Mouse (Mus musculus) MEL (cell line): ENCODE results near the gene Gm13271. TPM values are rescaled to one million over a fixed set of nuclear protein-coding genes. Genes with fewer than 3 reads are reported as not detected.
A peak's percentile ranks its signal among the peaks of the same experiment; 100 is the strongest.

Experiments used
- DNase-seq: peaks from one replicate; pipeline ENCODE4 v3.0.0; 2011; ENCODE audit warnings: low read depth, low spot score
- H3K27ac ChIP-seq: 2 replicates; pipeline ENCODE4 v1.5.1; 2012; ENCODE audit warnings: low read depth, mild to moderate bottlenecking, control low read depth, low read length, moderate library complexity; ENCODE audit not compliant: control insufficient read depth
- H3K27me3 ChIP-seq, 2 experiments: fragments of 150-350 bp in 1 of 2; sonication (generic) in 1 of 2; 2 replicates each; pipeline ENCODE4 v1.6.1; 2012; ENCODE audit warnings: low read length in 2 of 2, mild to moderate bottlenecking in 2 of 2, improper control_type of control experiment in 1 of 2, moderate library complexity in 1 of 2; ENCODE audit not compliant: insufficient read depth in 2 of 2, control insufficient read depth in 1 of 2
- H3K36me3 ChIP-seq, 2 experiments: 2 replicates each; pipeline ENCODE4 v1.6.1; 2012 to 2014; ENCODE audit warnings: low read length in 2 of 2, improper control_type of control experiment in 1 of 2, inconsistent platforms in 1 of 2, mild to moderate bottlenecking in 1 of 2; ENCODE audit not compliant: insufficient read depth in 2 of 2, control insufficient read depth in 1 of 2
- H3K4me1 ChIP-seq, 2 experiments: fragments of 150-350 bp in 1 of 2; sonication (generic) in 1 of 2; 2 replicates each; pipeline ENCODE4 v1.6.1; 2012; ENCODE audit warnings: low read length in 2 of 2, improper control_type of control experiment in 1 of 2, mild to moderate bottlenecking in 1 of 2; ENCODE audit not compliant: insufficient read depth in 2 of 2, control insufficient read depth in 1 of 2
- H3K4me3 ChIP-seq, 2 experiments: fragments of 150-350 bp in 1 of 2; sonication (generic) in 1 of 2; 2 replicates each; pipeline ENCODE4 v1.5.1; 2012; ENCODE audit warnings: low read depth in 2 of 2, low read length in 2 of 2, mild to moderate bottlenecking in 2 of 2, moderate library complexity in 2 of 2, control low read depth in 1 of 2, improper control_type of control experiment in 1 of 2; ENCODE audit not compliant: control insufficient read depth in 1 of 2, insufficient read depth in 1 of 2
- H3K79me2 ChIP-seq: 2 replicates; pipeline ENCODE4 v1.6.1; 2012; ENCODE audit warnings: mild to moderate bottlenecking, low read length, moderate library complexity; ENCODE audit not compliant: control insufficient read depth, poor library complexity, insufficient read depth
- H3K9ac ChIP-seq: 2 replicates; pipeline ENCODE4 v1.6.1; 2012; ENCODE audit warnings: low read depth, mild to moderate bottlenecking, control low read depth, low read length, moderate library complexity; ENCODE audit not compliant: control insufficient read depth, poor library complexity, severe bottlenecking
- H3K9me3 ChIP-seq: fragments of 150-350 bp; sonication (generic); replicated peaks from 2 replicates; pipeline ENCODE4 v1.6.1; 2012; ENCODE audit warnings: mild to moderate bottlenecking, low read length, improper control_type of control experiment, moderate library complexity; ENCODE audit not compliant: insufficient read depth
- CHD1 ChIP-seq: IDR thresholded peaks from 2 replicates; pipeline ENCODE4 v1.6.1; 2012; ENCODE audit warnings: low read depth, mild to moderate bottlenecking, inconsistent platforms, low read length, improper control_type of control experiment
- CTCF ChIP-seq, 3 experiments: IDR thresholded peaks in 2 of 3; conservative IDR thresholded peaks in 1 of 3; 2 replicates each; pipeline ENCODE4 v1.5.1; 2011 to 2012; ENCODE audit warnings: low read length in 3 of 3, low read depth in 2 of 3, mild to moderate bottlenecking in 2 of 3, improper control_type of control experiment in 1 of 3, inconsistent platforms in 1 of 3, mixed read lengths in 1 of 3, moderate library complexity in 1 of 3; ENCODE audit not compliant: control insufficient read depth in 1 of 3, insufficient read depth in 1 of 3, poor library complexity in 1 of 3, severe bottlenecking in 1 of 3
- ELF1 ChIP-seq: IDR thresholded peaks from 2 replicates; pipeline ENCODE4 v1.6.1; 2014; ENCODE audit warnings: low read depth, mild to moderate bottlenecking, inconsistent platforms, low read length, improper control_type of control experiment, moderate library complexity
- EP300 ChIP-seq, 2 experiments: IDR thresholded peaks; 2 replicates each; pipeline ENCODE4 v1.6.1; 2011; ENCODE audit warnings: improper control_type of control experiment in 2 of 2, low read length in 2 of 2, low read depth in 1 of 2, mild to moderate bottlenecking in 1 of 2
- HCFC1 ChIP-seq: IDR thresholded peaks from 2 replicates; pipeline ENCODE4 v1.6.1; 2012; ENCODE audit warnings: low read depth, mild to moderate bottlenecking, inconsistent platforms, low read length, improper control_type of control experiment, moderate library complexity
- JUND ChIP-seq: IDR thresholded peaks from 2 replicates; pipeline ENCODE4 v1.6.1; 2011; ENCODE audit warnings: low read depth, mild to moderate bottlenecking, improper control_type of control experiment, low read length
- KAT2A ChIP-seq: conservative IDR thresholded peaks from 2 replicates; pipeline ENCODE4 v1.6.1; 2012; ENCODE audit warnings: low read depth, low read length, improper control_type of control experiment, inconsistent platforms
- MAX ChIP-seq: IDR thresholded peaks from 2 replicates; pipeline ENCODE4 v1.6.1; 2011; ENCODE audit warnings: low read length, improper control_type of control experiment
- MAZ ChIP-seq: IDR thresholded peaks from 2 replicates; pipeline ENCODE4 v1.6.1; 2012; ENCODE audit warnings: low read depth, mild to moderate bottlenecking, inconsistent platforms, low read length, improper control_type of control experiment
- MEF2A ChIP-seq: IDR thresholded peaks from 2 replicates; pipeline ENCODE4 v1.6.1; 2014; ENCODE audit warnings: low read depth, mild to moderate bottlenecking, inconsistent platforms, low read length, improper control_type of control experiment; ENCODE audit not compliant: poor library complexity, insufficient replicate concordance, severe bottlenecking; ENCODE audit errors: extremely low read depth
- MXI1 ChIP-seq: IDR thresholded peaks from 2 replicates; pipeline ENCODE4 v1.6.1; 2011; ENCODE audit warnings: mild to moderate bottlenecking, low read depth, low read length, improper control_type of control experiment
- NELFE ChIP-seq: IDR thresholded peaks from 2 replicates; pipeline ENCODE4 v1.6.1; 2011; ENCODE audit warnings: low read depth, low read length, improper control_type of control experiment
- NRF1 ChIP-seq: IDR thresholded peaks from 2 replicates; pipeline ENCODE4 v1.6.1; 2014; ENCODE audit warnings: low read depth, mild to moderate bottlenecking, inconsistent platforms, low read length, improper control_type of control experiment, moderate library complexity; ENCODE audit not compliant: poor library complexity, insufficient read depth, severe bottlenecking
- POLR2AphosphoS2 ChIP-seq: IDR thresholded peaks from 2 replicates; pipeline ENCODE4 v1.6.1; 2011; ENCODE audit warnings: low read length, improper control_type of control experiment
- POLR2AphosphoS5 ChIP-seq: IDR thresholded peaks from 2 replicates; pipeline ENCODE4 v1.6.1; 2012; ENCODE audit warnings: low read depth, borderline replicate concordance, mild to moderate bottlenecking, inconsistent platforms, low read length, moderate library complexity, mixed read lengths
- SIN3A ChIP-seq: IDR thresholded peaks from 2 replicates; pipeline ENCODE4 v1.6.1; 2012; ENCODE audit warnings: low read length, improper control_type of control experiment, inconsistent platforms
- SMC3 ChIP-seq: IDR thresholded peaks from 2 replicates; pipeline ENCODE4 v1.6.1; 2011; ENCODE audit warnings: low read depth, low read length, improper control_type of control experiment
- TAL1 ChIP-seq: IDR thresholded peaks from 2 replicates; pipeline ENCODE4 v1.6.1; 2012; ENCODE audit warnings: mild to moderate bottlenecking, inconsistent platforms, low read length, moderate library complexity, mixed read lengths
- TBP ChIP-seq: IDR thresholded peaks from 2 replicates; pipeline ENCODE4 v1.8.0; 2011; ENCODE audit warnings: low read depth, low read length, improper control_type of control experiment
- TCF12 ChIP-seq: IDR thresholded peaks from 2 replicates; pipeline ENCODE4 v1.6.1; 2014; ENCODE audit warnings: low read depth, mild to moderate bottlenecking, inconsistent platforms, low read length, improper control_type of control experiment, moderate library complexity
- UBTF ChIP-seq: IDR thresholded peaks from 2 replicates; pipeline ENCODE4 v1.6.1; 2012; ENCODE audit warnings: low read depth, mild to moderate bottlenecking, inconsistent platforms, low read length, improper control_type of control experiment, moderate library complexity, borderline replicate concordance; ENCODE audit not compliant: insufficient read depth
- USF1 ChIP-seq: IDR thresholded peaks from 2 replicates; pipeline ENCODE4 v1.6.1; 2014; ENCODE audit warnings: low read depth, mild to moderate bottlenecking, inconsistent platforms, low read length, improper control_type of control experiment, moderate library complexity
- USF2 ChIP-seq, 2 experiments: IDR thresholded peaks; 2 replicates each; pipeline ENCODE4 v1.6.1; 2011 to 2012; ENCODE audit warnings: improper control_type of control experiment in 2 of 2, low read length in 2 of 2, borderline replicate concordance in 1 of 2, inconsistent platforms in 1 of 2, low read depth in 1 of 2, mild to moderate bottlenecking in 1 of 2; ENCODE audit not compliant: insufficient read depth in 1 of 2
- ZKSCAN1 ChIP-seq: IDR thresholded peaks from 2 replicates; pipeline ENCODE4 v1.6.1; 2012; ENCODE audit warnings: low read depth, mild to moderate bottlenecking, inconsistent platforms, low read length, improper control_type of control experiment, moderate library complexity
- ZNF384 ChIP-seq: IDR thresholded peaks from 2 replicates; pipeline ENCODE4 v1.6.1; 2012; ENCODE audit warnings: low read depth, mild to moderate bottlenecking, inconsistent platforms, low read length, improper control_type of control experiment
- polyA plus RNA-seq, 2 experiments: library from polyadenylated mRNA; stranded (reverse) in 1 of 2; unstranded in 1 of 2; fragments of >175 nt in 1 of 2; fragments of >200 nt in 1 of 2; gene quantifications; 2 replicates each; pipeline versions ENCODE4 v1.2.1 to v1.2.4; 2012; ENCODE audit warnings: low replicate concordance in 2 of 2, low read depth in 1 of 2; ENCODE audit not compliant: insufficient read length in 2 of 2, insufficient read depth in 1 of 2, missing spikeins in 1 of 2
- total RNA-seq: library from RNA; depleted of rRNA; stranded (reverse); fragments of 300-350 nt; gene quantifications from 2 replicates; pipeline ENCODE4 v1.2.3, GENCODE M21; 2012

Gm13271 gene
- total and polyA plus RNA-seq, 3 experiments, result not detected

DNA sequence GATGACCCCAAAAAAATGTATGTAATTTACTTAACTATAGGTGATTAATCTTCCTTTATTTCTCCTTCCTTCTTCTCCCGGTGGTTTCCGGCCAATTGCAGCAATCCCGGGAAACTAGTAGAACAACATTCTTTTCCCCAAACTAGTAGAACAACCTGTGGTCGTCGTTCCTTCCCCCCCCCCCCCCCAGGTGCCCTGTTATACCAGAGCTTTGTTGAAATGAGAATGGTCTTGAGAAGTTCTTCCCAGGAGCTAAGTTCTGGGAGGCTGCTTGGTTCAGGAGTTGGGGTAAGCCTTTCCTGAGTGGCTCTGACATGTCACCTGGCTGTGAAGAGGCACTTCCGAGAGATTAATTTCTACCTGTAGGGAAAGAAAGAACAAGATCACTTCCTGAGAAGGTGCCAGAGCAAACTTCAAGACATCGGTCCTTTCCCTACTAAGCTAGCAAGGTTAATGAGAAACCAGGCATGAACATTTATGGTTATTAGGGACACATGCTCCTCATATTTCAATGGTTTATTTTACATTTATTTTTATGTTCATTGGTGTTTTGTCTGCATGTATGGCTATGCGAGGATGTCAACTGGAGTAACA lies 31.1 kb upstream of the Gm13271 start:
- peaks cover 31% of the 10 kb centered on the region for H3K79me2 ChIP-seq
- H3K27ac ChIP-seq, result no peak overlapping the region
- no peaks in the 10 kb centered on the region for H3K9me3 ChIP-seq
- TF ChIP-seq POLR2AphosphoS5, result no peak
- no peak for TF ChIP-seq USF2 (IDR thresholded peaks at IDR 0.05; ENCODE audit: borderline replicate concordance in 1 of 2, insufficient read depth in 1 of 2, low read depth in 1 of 2, low read length in 2 of 2)
- TF ChIP-seq ZNF384, result no peak
- no peak for TF ChIP-seq CTCF (IDR thresholded peaks at IDR 0.05 in 2 of 3, conservative IDR thresholded peaks at IDR 0.05 in 1 of 3; ENCODE audit: control insufficient read depth in 1 of 3, insufficient read depth in 1 of 3, low read depth in 2 of 3, low read length in 3 of 3, poor library complexity in 1 of 3, severe bottlenecking in 1 of 3)
- TF ChIP-seq TCF12, result no peak
- no peak for TF ChIP-seq CHD1
- TF ChIP-seq HCFC1, result no peak
- TF ChIP-seq TBP, result no peak
- no peak for TF ChIP-seq POLR2AphosphoS2
- TF ChIP-seq MXI1, result no peak
- TF ChIP-seq NRF1, result no peak
- TF ChIP-seq MAZ, result no peak
- TF ChIP-seq EP300 (IDR thresholded peaks at IDR 0.05; ENCODE audit: low read depth in 1 of 2, low read length in 2 of 2), result no peak
- no peak for TF ChIP-seq ZKSCAN1
- no peak for TF ChIP-seq MEF2A
- TF ChIP-seq SMC3, result no peak
- no peak for TF ChIP-seq SIN3A
- TF ChIP-seq ELF1, result no peak
- no peak overlapping the region for H3K9ac ChIP-seq
- H3K4me1 ChIP-seq, result peaks cover 9 to 17% of the 10 kb centered on the region in 2 experiments
- H3K4me3 ChIP-seq, result no peak overlapping the region; a peak in 1 of 4 replicates
- H3K27me3 ChIP-seq, result no peaks in the 10 kb centered on the region; a peak in 1 of 4 replicates
- peaks cover 10 to 17% of the 10 kb centered on the region in 2 experiments; a peak in 3 of 4 replicates for H3K36me3 ChIP-seq
- DNase-seq, result no peak

DNA sequence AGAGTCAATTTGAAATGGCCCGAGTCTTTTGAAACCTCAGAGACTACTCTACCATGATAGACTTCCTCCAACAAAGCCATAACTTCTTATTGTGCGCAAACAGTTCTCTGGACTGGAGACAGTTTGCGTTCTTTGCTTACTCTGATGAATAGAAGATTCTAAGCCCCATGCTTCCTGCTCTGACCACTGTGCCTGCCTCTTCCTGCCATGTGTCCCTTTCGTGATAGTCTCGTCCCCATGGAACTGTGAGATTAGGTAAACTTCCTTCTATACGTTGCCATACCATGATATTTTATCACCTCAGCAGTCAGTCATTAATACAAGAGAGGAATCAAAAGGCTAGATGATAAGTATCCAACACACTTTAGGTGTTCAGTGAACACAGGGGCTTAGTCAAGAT lies 27.9 kb upstream of the Gm13271 start:
- Histone ChIP-seq H3K27ac (peak overlapping the region; percentile 4), H3K79me2 (peaks cover 5% of the 10 kb centered on the region), H3K27me3 (no peaks in the 10 kb centered on the region; a peak in 1 of 4 replicates), H3K4me3 (peak overlapping the region; percentile 38 to 50), H3K36me3 (peaks cover 0 to 3% of the 10 kb centered on the region in 2 experiments; a peak in 2 of 4 replicates), H3K9ac (peak overlapping the region; percentile 35), H3K9me3 (no peaks in the 10 kb centered on the region), H3K4me1 (peaks cover 0 to 3% of the 10 kb centered on the region in 2 experiments; a peak in 1 of 4 replicates)
- TF ChIP-seq SIN3A (0 out of 2 replicates have a peak, but pooled peaks have one; percentile 37), USF2 (IDR thresholded peaks at IDR 0.05; ENCODE audit: borderline replicate concordance in 1 of 2, insufficient read depth in 1 of 2, low read depth in 1 of 2, low read length in 2 of 2) (no peak), MAX (peak; percentile 57), NRF1 (no peak), SMC3 (no peak), TCF12 (peak; percentile 40; the same call in 1 of the 2 replicates), EP300 (IDR thresholded peaks at IDR 0.05; ENCODE audit: low read depth in 1 of 2, low read length in 2 of 2) (peak in 1 of 2 experiments; percentile 43; a peak in 1 of 4 replicates), MEF2A (no peak), TAL1 (peak; percentile 36; the same call in 1 of the 2 replicates), NELFE (no peak), JUND (no peak), USF1 (peak; percentile 8; the same call in 1 of the 2 replicates), KAT2A (no peak), ELF1 (0 out of 2 replicates have a peak, but pooled peaks have one; percentile 34), UBTF (no peak)
- DNase-seq, result peak; percentile 52
